Mouse (Mus musculus) adrenal gland, postnatal 10 days (tissue): ENCODE measurements around the gene Homer2. TPM values are rescaled to one million over a fixed set of nuclear protein-coding genes. Genes with fewer than 3 reads are reported as not detected.

ENCODE experiments used
- DNase-seq: peaks from one replicate; pipeline ENCODE4 v3.0.0; 2021; ENCODE audit warnings: mixed read lengths
- total RNA-seq, 2 experiments: library from RNA; stranded (reverse); gene quantifications; 2 replicates each; pipeline ENCODE4 v1.2.3; 2021

The Homer2 gene
- total RNA-seq, 2 experiments from 2014 or later = 4.1 to 8.3 TPM

DNA sequence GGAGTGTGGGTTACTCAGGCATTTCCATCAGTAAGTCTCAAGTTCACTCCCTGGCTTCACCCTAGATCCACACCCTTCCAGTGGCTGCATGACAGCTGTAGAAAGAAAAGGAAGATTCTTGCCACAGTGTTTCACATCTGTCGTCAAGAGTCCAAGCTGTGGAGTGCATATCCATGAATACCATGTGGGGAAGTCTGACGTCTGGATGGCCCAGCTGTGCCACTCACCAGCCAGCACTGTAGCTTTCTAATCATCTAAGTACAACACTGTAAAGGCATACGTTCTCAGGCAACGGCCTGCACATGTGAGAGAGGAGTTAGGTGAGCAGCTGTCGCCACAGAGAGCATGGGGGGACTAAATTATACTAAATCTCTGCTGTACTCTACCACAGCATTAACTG is 56.0 kb downstream of the Homer2 start:
- DNase-seq = no peak

DNA sequence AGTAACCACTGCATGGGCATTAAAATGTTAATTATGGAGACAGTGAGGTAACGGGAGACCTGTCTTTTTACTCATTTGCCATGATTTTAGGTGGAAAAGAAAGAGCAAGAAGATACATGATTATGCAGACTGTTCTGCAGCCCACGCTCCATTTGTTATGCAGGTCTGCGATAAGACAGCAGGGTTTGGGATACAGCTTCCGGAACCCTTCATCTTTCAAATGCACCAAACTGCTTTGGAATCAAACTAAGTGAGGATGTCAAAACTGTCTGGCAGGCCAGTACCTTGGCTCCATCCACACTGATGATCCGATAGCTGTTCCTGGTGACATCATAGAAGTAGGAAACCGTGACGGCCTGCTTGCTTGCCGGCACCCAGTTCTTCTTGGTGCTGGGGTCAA is 58.1 kb downstream of the Homer2 start:
- DNase-seq = no peak

DNA sequence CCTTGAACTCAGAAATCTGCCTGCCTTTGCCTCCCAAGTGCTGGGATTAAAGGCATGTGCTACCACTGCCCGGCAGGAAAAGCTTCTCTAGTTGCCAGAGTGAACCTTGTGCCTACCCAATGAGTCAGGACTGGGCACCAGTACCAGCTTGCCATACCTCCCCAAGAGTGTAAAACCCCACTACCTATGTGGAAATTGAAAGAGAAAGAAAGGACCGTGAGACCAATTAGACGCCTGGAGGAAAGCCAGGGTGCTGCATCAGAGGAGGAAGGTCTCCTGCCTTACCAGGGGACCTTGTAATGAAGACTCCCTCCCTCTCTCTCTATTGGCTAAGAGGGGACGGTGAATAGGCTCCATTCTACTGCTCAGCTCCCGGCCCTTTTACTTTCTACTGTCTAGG is 59.4 kb downstream of the Homer2 start:
- no peak for DNase-seq

DNA sequence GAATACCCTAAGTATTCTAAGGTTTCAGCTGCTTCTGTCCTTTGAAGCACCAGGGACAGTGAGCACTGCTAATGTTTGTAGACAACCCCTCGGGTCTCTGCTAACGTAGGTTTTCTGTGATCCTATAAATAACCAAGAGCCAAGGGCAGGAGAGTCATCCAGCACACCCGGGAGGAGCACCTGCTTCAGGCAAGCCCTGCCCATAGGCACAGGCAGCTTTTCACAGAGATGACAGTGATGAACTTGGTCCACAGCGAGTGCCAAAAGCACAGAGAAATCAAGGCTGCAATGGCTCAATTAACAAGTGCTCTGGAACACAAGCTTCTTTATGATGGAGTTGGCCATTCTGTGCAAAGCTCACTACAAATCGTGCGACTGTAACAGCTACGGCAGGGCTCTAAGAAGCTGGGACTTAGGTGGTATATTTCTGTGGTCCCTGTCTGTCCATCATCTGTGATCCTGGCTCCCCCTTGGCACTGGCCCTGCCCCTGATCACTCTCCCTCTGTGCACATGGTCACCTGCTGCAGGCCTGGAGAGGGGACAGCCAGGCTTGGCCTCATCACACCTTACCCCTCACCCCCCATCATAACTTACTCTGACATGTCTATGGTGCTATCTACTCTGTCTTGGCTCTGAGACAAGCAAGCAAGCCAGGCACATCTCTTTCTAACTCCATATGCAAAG is 62.6 kb downstream of the Homer2 start:
- no peak for DNase-seq

DNA sequence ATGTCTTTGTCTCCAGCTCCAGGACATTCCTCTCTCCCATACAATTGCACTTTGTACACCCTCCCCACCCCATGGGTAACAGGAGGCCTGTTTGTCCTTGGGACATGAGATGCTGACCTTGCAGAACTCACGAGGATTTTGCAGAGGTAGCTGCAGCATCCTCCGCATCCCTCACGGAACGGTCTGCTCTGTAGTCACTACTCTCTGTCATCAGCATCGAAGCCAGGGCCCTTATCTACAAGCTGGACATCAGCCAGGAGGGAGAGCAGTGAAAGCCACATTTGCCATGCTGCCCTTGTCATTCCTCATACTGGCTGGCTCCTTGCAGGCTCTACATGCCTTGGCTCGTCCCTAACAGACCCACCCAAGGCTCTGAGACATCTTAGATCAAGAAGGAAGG is 66.2 kb downstream of the Homer2 start:
- DNase-seq = peak; percentile 9

DNA sequence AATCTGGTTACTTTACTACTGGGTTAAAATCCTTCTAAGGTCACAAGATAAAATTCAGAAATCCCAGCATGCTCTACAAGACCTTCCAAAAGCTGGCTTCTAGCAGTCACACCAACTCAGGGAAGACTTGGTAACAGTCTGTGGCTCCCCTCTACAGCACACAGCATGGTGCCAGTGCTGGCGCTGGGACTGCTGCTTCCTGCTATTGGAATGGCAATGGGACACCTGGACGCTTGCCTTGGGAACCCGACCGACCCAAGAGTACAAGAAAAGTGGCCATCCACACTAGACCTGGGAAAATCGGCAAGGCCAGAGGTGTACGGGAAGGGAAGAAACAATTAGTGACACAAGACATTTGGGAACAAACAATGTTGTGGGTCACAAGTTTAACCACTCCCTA is 74.7 kb downstream of the Homer2 start:
- no peak for DNase-seq

DNA sequence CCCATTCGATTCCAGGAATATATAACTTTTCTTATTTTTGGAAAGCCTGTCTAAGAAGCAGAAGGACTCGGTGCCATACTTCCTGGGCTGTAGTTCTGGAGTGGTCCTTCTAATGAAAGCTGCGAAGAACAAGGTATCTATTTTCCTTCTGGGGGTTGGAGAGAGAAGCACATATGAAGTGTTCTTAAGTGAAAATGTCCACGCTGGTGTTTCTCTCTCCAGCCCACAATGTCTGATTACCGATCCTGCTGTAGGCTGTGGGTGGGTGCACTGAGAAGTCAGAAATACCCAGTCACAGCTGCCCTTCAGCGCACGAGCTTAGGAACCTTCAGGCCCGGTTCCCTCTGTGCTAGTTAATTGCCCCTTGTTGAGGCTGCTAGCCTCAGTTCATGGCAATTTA is 76.1 kb downstream of the Homer2 start:
- DNase-seq = no peak

DNA sequence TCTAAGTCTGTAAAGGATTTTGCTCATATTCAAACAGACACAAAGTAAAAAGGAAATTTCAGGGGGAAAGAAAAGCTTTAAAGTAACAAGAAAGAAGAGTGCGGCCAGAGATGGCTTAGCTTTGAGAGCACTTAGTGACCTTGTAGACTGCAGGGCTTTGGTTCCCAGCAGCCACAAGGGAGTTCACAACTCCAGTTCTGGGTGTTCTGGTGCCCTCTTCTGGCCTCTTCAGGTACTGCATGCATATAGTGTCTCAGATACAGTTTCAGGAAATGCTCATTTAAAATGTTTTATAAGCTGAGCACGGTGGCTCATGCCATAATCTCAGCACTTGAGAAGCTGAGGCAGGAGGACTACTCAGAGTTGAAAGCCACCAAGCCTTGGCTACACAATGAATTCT is 80.9 kb downstream of the Homer2 start:
- DNase-seq = peak; percentile 14

DNA sequence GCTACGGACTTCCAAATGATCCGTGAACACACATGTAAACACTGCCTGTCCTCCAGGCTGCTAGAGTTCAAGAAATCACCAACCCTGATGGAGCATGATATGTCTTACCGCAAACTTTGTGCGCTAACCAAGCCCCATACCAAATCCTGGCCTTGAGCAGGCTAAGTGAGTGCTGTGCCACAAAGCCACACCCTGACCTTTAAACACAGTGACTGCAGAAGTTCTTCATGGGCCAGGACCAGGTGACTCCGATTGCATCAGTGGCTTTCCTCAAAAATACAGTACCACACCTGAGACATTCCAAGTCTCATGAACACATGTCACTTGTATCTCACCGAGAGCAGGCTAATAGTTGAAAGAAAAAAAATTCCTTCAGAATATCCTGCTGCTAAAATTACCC is 83.6 kb downstream of the Homer2 start:
- no peak for DNase-seq

DNA sequence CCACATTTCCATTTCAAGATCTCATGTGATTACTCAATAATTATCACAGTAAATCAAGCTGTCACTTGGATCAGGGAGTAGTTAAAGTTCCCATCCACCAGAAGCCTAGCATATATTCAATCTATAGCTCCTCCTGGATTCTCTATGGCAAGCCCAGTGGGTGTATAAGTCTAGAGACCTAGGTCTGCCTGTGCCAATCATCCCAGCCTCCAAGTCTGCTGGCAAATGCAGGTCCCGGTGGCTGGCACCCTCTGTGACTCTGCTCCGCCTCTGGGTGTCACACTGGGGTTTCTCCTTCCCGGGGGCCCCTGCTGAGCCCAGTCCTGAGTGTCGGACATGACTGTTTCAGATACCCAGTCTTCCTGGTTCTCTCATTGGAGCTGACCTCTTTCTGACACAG is 84.5 kb downstream of the Homer2 start:
- no peak for DNase-seq

DNA sequence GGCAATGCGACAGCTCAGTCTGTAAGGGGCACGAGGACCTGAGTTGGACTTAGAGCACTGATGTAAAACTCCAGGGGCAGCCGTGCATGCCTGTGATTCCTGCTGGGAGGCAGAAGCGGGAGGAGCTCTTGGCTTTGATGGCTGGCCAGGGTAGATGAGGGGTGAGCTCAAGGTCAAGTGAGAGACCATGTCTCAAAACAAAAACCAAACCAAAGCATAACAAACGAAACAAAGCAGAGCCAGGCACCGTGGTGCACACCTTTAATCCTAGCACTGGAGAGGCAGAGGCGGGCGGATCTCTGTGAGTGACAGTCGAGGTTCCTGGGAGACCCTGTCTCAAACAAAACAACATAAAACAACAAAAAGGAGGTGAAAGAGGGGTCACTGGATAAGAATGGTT is 92.3 kb downstream of the Homer2 start:
- DNase-seq = no peak

DNA sequence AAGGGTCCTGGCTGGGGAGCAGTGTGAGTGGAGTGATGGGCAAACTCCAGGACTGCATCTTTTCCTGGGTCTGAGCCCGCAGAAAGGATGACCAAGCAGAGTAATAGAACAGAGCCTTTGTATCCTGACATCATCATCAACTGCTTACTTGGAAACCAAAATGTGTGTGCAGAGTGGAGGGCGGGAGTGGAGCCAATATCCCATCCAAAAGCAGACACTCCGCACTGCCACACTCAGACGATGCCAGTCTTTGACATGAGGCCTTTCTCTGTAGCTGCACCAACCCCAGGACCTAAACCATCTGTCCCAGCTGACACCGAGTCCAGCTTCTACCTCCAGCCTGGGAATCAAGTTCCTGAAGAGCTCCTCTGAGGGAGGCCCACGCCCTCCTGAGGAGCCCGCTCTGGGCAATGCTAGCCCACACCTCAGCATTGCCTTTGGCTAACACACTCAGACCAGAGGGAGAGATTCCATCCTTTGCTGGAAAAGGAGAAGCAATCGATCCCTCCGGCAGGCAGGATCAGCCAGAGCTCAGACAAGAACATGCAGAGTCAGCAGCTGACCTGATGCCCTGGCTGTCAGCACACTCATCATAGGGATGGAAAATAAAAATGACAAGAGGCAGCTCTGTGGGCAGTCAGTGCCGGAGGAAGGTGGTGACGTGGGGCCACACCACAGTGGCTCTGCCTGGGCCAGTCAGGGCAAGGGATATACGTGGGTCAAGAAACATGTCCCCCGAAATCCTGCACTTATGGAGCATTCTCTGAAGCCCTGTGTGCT is 94.3 kb downstream of the Homer2 start:
- no peak for DNase-seq

DNA sequence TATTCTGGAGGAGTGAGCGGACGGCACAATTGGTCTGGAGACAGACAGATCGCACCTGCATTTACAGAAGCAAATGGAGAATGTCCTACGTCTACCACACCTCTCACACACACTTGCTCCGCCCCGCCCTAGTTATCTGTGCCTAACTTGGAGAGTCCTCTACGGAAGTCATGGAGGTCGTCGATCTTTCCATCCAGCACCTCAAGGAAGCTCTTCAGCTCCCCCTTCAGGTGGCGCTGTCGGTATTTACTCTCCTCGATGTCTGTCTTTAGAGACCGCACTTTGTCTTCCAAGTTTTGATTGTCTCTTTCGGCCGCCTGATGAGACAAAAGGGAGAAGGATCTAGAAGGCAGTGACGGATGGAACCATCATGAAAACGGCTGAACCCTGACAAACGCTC is 97.2 kb downstream of the Homer2 start:
- peak; percentile 43 for DNase-seq

DNA sequence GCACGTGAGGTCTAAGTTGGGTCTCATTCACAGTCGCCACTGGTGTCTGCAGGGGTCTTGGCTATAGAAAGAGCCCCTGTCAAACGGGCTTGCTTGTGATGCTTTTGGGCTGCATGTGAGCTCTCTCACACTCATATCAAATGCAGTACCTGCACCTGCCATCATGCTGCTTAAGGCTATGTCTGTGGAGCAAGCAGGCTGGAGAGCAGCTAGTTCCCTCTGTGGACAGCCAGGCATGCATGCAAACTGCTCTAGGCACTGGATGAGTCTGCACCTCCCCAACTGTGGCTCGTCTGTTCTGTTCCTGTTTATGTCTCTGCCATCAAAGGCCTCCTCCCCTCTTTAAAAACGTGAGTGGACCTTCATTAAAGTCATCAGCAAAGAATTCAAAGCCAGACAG is 100.9 kb downstream of the Homer2 start:
- no peak for DNase-seq

DNA sequence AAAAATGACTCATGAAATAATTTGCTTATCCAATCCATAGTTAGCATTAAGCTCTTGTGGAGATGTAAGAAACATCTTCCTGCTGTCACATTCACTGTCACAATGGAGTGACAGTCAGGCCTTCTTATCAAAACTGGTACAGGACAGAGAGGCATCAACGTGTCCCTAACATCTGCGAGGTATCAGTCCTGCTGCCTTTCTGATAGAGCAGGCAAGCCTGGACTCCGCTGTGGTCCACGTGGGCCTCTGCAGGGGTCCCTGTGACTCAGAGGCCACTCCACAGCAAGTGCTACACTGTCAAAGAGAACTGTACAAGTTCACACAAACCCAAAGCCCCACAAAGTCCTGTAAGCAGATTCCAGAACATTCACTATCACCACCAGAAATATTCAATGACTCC is 101.8 kb downstream of the Homer2 start:
- DNase-seq = no peak

DNA sequence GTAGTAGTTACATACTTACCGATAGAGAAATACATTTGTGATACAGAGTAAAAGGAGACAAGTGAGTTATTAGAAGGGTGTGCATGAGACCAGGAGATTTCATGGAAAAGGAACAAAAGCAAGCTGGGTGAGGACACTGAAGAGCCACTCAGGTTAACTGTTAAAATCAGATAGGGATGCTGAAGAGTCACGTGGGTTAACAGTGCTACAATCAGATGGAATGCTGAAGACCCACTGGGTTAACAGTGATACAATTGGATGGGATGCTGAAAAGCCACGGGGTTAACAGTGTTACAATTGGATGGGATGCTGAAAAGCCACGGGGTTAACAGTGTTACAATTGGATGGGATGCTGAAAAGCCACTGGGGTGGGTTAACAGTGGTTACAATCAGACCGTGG is 102.3 kb downstream of the Homer2 start:
- DNase-seq = no peak

DNA sequence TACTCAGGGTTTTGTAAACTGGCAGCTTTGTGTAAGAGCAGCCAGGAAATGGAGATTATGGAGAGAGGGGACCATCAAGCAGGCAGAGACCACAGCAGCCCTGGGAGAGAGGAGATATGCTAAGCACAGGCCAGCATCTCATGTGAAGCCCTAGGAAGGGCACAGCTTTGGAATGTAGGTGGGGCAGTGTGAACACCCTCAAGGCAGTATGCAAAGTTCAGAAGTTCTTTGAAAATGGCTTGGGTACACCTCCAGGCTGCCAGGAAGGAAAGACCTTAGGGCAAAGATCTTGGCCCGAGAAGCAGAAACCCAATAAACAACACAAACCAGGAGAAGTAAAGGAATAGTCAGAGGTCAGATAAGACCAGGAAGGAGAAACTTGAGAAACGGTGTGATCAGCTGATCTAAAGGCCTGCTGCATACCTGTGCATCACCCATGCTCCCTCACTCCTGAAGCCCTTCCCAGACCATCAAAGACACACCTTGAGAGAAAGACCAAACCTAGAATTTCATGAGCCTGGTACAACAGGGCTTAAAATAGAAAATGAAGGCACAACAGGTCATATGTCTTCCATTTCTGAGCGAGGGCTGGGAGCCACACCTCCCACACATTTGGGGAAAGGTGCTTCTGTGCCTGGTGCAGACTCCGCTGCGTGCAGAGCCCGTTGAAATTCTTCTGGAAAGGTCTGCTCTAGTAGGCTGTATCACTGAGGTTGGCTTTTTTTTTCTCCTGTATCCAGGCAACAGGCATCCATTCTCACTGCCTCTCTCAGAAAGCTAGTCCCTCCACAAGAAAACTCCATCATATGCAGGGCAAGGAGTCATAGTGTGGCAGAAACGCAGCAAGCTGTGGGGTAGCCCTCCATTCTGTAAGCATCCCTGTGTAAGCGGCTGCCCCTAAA is 107.7 kb downstream of the Homer2 start:
- no peak for DNase-seq

DNA sequence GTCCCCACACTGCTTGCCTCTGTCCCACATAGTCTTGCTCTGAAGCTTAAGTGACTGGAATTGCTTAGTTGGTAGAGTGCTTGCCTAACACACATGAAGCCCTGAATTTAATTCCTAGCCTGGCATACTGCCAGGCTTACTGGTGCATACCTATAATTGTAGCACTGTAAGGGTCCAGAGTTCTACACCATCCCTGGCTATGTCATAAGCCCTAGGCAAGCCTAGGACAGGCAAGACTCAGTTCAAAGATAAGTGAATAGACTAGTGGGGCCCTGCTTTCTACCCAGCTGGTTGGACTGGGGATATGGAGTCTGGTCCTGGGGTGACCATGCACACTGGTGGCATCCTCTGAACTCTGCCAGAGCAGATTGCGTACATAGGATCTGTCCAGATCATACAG is 109.7 kb downstream of the Homer2 start:
- no peak for DNase-seq

DNA sequence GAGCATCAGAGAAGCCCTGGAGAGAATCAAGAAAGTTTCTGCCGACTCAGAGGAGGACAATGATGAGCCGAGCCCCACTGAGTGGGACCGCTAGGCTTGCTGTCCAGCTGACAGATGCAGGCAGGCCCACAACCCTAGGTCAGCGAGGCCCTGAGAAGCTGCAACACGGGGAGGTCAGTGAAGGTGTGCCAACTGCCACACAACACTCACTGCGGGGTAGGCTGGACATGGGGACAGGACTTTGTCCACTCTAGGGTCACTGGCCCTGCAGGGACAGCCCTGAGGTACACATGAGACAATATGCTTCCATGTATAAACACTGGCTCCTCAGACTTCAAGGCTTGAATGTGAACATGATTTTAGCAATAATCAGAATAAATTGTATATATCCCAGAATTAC is 111.2 kb downstream of the Homer2 start:
- no peak for DNase-seq

DNA sequence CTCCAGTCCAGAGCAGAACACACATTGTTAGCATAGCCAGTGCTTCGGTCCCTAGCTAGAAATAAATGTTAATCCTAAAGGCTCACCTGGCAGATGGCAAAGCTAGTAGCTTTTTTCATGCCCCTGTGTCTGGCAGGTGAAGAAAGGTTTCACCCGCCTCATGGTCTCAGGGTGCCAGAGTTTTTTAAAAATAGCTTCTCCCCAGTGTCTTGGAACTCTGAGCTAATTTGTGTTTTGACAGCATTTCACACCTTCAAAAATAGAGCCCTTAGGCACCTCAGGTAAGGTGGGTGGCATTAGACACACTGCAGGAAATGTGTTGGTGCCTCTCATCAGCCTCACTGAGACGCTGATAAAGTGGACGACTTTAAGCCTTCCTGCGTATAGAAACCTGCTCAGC is 112.3 kb downstream of the Homer2 start:
- DNase-seq = no peak

DNA sequence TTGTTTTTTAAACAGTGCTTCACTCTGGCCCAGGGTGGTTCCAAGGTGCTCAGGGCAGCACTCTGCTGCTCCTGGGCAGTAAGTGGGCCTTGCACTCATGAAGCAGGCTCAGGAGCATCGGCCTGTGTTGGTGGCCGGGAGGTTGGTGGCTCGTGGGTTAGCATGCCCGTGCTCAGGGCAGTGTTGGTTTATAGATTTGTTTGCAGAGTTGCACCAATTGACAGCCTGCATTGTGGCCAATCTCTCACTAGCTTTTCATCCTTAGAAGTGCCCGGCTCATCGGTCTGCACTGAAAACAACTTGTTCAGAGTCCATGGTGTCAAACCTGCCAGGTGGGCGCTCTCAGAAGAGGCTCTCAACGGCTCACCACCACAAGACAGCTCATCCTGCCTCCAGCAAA is 113.9 kb downstream of the Homer2 start:
- no peak for DNase-seq

DNA sequence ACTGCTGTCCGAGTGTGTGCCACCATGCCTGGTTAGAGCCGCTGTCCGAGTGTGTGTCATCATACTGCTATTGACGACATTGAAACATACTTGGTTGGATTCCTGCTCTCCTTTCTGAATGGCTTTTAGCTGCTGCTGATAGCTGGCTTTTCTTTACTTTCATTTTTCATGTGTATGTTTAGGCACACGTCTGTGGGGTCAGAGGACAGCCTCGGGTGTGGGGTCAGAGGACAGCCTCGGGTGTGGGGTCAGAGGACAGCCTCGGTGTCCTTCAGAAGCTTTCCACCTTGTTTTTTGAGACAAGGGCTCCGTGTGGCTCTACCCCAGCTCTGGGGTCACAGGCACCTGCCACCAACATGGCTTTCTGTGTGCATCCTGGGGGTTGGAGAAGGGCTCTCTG is 114.6 kb downstream of the Homer2 start:
- no peak for DNase-seq

DNA sequence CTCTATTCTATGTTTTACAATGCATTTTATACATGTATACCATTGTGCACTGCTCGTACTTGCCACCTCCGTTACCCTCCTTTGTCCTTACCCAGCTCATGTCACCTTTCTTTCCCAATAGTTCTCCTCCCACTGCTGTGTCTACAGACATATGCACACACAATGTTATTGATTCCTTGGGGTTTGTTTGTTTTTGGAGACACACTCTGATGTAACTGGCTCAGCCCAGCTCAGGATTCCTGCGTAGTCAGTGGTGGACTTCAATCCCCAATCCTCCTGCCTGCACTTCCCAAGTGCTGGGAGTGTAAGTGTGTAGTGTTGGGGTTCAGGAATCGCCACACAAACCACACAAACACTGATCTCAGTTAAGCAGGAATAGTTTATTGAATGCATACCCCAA is 120.1 kb downstream of the Homer2 start:
- DNase-seq = no peak
